Mouse (Mus musculus): ENCODE data around the gene Svs3b.
"Not testable (repeated sequence)": the region's sequence is repeated elsewhere in the genome, so short reads cannot be mapped to it uniquely, and the experiment has no call there.

Gene Svs3b

GRCm38 (mm10) chr2:164256540-164256939 is at the start of gene Svs3b:
Gene Svs3b, minus strand, starts transcription at chr2:164256640.
- not testable (repeated sequence) for DNase-seq (ENCODE audit: low spot score)

GRCm38 (mm10) chr2:164288968-164289367 is 32.5 kb upstream of the Svs3b start, which contains the start of gene Svs3a:
Gene Svs3a, plus strand, starts transcription at chr2:164289268.
- not testable (repeated sequence) for DNase-seq (ENCODE audit: low spot score)

DNA sequence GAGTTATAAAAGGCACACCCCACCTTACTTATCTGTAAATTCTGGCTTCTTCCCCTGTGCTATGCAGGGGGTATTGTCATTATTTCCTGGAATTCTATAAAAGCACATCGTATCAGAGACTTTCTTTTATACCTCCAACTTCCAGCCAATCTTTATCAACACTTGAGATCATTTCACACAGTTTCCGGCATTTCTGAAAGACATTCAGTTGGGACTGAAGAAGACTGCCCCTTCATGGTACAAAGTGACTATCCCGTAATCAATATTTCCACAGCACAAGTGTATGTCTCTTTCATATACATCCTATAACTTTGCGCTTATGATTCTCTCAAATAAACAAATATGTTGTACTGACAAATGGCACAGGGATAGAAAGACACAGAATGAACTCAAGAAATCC is 21.9 kb upstream of the Svs3b start, which contains the start of gene Svs4:
Svs4 (minus strand) TSS at position 101 of the 400 bp plus-strand sequence.
- DNase-seq (ENCODE audit: low spot score) = no peak

DNA sequence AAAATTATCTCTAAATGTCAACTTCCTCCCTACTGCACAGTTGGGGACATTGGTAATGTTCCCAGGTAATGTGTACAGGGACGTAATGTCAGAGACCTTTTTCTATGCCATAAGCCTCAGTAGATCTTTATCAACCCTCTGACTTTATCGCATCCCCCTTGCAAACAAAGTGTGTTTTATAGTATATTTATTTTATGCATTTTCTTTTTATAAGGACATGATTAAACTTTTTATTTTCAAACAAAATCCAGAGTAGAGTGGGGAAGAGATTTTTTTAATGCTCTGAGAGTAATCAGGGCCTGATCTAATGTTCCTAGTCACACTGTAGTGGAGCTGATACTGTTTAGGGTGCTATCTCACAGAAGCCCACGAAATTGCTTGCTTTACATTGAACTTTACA is 18.1 kb downstream of the Svs3b start, which contains the start of gene Svs2:
Svs2 (minus strand) TSS at position 101 of the 400 bp plus-strand sequence.
- DNase-seq (ENCODE audit: low spot score) = no peak

DNA sequence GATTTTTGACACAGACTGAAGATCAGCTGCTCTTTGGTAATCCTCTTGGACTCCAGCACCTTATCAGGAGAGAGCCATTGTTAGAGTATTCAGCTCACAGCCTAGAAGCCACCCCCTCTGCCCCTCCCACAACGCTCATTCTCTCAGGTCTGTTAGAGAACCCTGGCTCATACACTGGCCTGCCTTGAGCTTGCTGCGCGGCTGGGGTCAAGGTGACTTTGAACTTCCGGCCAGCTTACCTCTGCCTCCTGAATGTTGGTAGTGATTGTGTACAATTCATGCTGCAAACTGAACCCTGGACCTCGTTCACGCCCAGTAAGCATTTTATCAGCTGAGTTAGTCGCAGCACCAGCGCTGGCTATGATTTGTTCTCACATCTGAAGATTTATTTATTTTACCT is 23.8 kb downstream of the Svs3b start:
- DNase-seq (ENCODE audit: low spot score) = no peak

DNA sequence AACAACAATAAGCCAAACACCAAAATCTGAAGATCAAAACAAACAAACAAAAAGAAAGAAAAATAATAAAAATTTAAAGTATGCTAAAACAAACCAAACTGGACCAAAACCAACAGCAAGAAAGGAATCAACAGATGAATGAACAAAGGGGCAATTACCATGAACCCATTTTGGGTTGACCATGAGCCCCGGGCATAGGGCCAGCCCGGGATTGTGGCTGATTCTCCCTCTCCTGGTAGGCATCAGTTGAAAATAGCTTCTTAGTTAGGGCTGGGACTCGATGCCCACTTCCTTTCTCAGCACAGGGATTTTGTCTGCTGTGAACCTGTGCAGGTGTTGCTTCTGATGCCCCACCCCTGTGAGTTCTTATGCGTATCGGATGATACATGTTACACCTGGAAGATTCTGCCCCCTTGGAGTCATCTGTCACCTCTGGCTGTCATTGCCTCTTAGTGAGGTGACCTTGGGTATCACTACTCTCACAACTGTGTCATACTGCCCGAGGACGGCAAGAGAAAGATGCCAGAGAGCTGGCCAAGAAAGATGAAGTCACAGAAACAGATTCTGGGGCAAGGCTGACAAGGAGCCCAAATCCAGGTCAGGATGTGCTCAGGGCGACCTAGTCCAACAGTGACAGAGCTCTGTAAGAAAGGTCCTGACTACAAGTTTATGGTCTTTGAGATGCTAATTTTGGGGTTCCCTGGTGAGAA is 27.9 kb downstream of the Svs3b start:
- no peak for DNase-seq (ENCODE audit: low spot score)

DNA sequence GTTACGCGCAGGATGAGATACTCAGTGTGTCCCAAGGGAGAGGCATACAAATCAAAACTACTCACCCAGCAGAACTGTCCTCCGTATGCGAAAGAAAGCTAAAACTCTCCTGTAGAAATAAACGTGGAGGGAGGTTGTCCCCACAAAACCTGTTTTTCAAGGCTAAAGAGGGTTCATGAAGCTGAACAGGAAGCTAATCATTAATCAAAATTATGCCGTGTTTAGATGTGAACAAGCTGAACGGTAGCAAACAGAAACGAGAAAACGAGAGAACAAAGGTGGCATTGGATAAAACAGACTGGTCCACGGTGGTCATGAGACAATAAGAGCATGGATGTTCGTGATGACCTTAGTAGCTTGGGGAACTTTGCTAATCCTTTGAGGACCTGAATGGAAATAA is 34.9 kb downstream of the Svs3b start, which contains the start of gene Wfdc15b:
Wfdc15b (minus strand) TSS at position 139 of the 400 bp plus-strand sequence.
- no peak for DNase-seq (ENCODE audit: low spot score)

DNA sequence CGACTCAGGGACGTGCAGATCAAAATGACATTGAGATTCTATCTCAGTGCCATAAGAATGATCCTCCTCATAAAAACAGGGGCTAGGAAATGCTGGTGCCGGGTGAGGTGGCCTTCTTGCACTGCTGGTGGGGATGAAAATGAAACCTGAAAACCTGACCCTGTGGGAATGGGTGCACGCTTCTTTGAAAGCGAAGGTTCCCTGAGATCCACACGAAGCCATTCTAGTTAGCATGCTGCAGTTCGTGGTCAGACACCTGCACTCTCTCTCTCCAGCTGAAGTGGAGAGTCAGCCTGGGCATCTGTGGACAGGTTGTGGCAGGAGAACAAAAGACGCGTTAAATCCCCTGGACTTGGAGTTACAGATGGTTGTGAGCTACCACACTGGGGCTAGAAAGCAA is 37.1 kb downstream of the Svs3b start:
- no peak for DNase-seq (ENCODE audit: low spot score)

DNA sequence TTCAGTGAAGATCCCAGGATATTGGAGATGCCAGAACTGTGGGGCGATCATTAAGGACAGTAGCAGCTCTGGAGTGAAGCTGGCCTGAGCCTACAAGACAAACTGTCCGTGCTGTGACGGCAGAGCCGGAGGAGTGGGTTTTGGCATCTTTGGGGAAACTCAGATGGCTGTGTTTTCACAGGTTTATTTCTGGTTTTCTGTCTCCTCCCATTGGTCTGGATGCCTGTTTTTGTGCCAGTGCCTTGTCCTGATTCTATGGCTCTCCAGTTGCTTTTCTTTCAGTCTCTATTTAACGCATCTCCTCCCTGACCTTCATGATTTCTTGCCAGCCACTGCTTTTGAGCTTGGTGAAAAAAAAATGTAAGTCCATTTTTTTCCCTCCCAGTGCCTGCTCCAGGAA is 43.7 kb downstream of the Svs3b start:
- no peak for DNase-seq (ENCODE audit: low spot score)

DNA sequence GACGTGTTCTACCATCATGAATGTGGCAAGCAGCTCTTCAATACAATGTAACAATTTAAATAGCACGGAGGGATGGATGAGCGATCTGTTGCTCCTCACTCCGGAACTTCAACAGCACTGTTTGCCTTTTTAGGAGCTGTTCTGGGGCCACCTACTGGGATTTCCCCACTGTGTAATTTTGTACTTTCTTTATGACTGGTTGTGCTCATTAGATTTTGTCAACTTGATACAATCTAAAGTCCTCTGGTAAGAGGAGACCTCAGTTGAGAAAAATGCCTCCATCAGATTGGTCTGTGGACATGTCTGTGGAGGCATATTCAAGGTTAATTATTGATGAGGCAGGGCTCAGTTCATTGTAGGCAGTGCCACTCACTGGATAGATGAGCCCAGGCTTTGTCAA is 45.5 kb downstream of the Svs3b start:
- DNase-seq (ENCODE audit: low spot score) = no peak

GRCm38 (mm10) chr2:164206676-164207075 is 49.8 kb downstream of the Svs3b start:
- DNase-seq (ENCODE audit: low spot score) = no peak

DNA sequence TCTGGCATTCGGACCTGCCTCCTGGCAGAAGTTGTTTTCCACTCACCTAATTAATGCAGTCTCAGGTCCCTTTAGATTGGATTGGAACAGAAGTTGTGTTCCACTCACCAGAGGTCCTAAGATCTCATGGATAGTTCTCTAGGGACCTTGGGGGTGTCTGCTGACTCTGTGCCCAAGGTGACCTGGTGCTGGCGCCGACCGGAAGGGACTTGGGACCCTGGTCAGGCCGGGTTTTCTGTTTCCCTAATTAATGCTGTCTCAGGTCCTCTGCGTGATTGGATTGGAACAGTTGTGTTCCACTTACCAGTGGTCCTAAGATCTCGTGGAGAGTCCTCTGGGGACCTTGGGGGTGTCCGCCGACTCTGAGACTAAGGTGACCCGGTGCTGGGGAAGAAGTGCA is 50.4 kb downstream of the Svs3b start:
- DNase-seq (ENCODE audit: low spot score) = not testable (repeated sequence)
